Mouse (Mus musculus) lung, postnatal 0 days (tissue): ENCODE data around the gene March11.

Experiments
- CTCF ChIP-seq: IDR thresholded peaks from 2 replicates; pipeline ENCODE4 v1.5.1; 2016; ENCODE audit warnings: antibody characterized with exemption, mild to moderate bottlenecking
- EP300 ChIP-seq: IDR thresholded peaks from 2 replicates; pipeline ENCODE4 v1.6.1; 2016; ENCODE audit warnings: antibody characterized with exemption, mild to moderate bottlenecking, control low read depth

DNA sequence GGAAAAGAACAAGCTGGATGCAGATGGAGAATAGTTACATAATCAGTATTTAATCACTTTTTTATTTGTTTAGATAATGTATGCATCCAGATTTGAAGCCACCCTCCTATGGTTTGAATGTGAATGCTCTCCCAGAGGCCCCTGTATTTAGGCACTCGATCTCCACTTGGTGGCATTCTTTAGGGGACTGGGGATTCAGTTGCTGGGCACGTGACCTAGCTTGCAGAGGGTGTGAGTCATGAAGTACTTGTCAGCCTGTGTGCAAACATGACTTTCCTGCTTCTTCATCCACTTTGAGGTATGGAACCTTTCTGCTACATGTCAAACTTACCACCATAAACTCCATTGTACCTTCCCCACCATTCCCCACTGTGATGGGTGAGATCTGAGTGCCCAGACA, 128.3 kb downstream of the March11 start:
- no peak for TF ChIP-seq CTCF
- no peak for TF ChIP-seq EP300
